ENCODE assay signal across 9 mouse cellular contexts in genomic region chr1:35926191-35927048, GRCm38 (mm10).
A peak's percentile ranks its signal among the peaks of the same experiment; 100 is the strongest.
DNase-seq lines count a peak whose midpoint lies in the region; ATAC-seq lines count a peak whose summit lies in the region.
"Had no signal": no experiment of that assay in that cellular context is flagged by ENCODE, and none has a peak within 500 bp of the region (broad histone marks: within the 10 kb centered on the region; RNA-seq: fewer than 3 reads in every experiment).

No protein-coding gene starts in this region.

- no peak overlapping the region for H3K4me2 ChIP-seq in lung, embryonic 16.5 days (ENCODE audit: low read depth, low read length)
- H3K4me2 ChIP-seq in intestine, embryonic 15.5 days (replicated peaks) = no peak overlapping the region
- no peak overlapping the region for H3K4me2 ChIP-seq in hindbrain, embryonic 16.5 days (ENCODE audit: low read length)

- 23% methylated on average over 5 of the region's 5 CpGs for WGBS in lung, embryonic 16.5 days
- 32% methylated on average over 5 of the region's 5 CpGs for WGBS in intestine, embryonic 15.5 days
- 71% methylated on average over 5 of the region's 5 CpGs for WGBS in hindbrain, embryonic 16.5 days

- H3K27ac ChIP-seq in lung, embryonic 16.5 days (ENCODE audit: low read length) = peak overlapping the region; percentile 64
- 0 out of 2 replicates have a peak overlapping the region, but pooled peaks have one; percentile 25 for H3K27ac ChIP-seq in intestine, embryonic 15.5 days
- no peak overlapping the region for H3K27ac ChIP-seq in hindbrain, embryonic 16.5 days (ENCODE audit: low read depth, low read length)

- H3K9me3 ChIP-seq in lung, embryonic 16.5 days (ENCODE audit: control insufficient read depth, low read length) = no peaks in the 10 kb centered on the region
- no peaks in the 10 kb centered on the region for H3K9me3 ChIP-seq in intestine, embryonic 15.5 days
- no peaks in the 10 kb centered on the region for H3K9me3 ChIP-seq in hindbrain, embryonic 16.5 days (ENCODE audit: control insufficient read depth, low read length)

- peak; percentile 48 for DNase-seq in adrenal gland, postnatal 14 days
- no peak for DNase-seq in adrenal gland, postnatal 4 days (ENCODE audit: low spot score in 2 of 2)
- DNase-seq in lung, adult 18-20 months = no peak
- peak; percentile 49 for DNase-seq in skeletal muscle tissue, adult 2 months (ENCODE audit: low read depth, low spot score)
- no peak for DNase-seq in right cerebral cortex, postnatal 10 days (ENCODE audit: low spot score in 2 of 2)
- DNase-seq: cerebellum, postnatal 25 days had no signal

- H3K4me3 ChIP-seq in lung, embryonic 16.5 days (ENCODE audit: low read length) = no peak overlapping the region
- no peak overlapping the region for H3K4me3 ChIP-seq in intestine, embryonic 15.5 days (replicated peaks)
- no peak overlapping the region for H3K4me3 ChIP-seq in hindbrain, embryonic 16.5 days (ENCODE audit: low read length)

- no peaks in the 10 kb centered on the region for H3K27me3 ChIP-seq in lung, embryonic 16.5 days (ENCODE audit: control insufficient read depth, insufficient read depth, low read depth, low read length)
- H3K27me3 ChIP-seq in intestine, embryonic 15.5 days (replicated peaks) = no peaks in the 10 kb centered on the region
- no peaks in the 10 kb centered on the region for H3K27me3 ChIP-seq in hindbrain, embryonic 16.5 days (replicated peaks; ENCODE audit: control insufficient read depth, insufficient read depth, low read length)

- peaks cover 12% of the 10 kb centered on the region for H3K4me1 ChIP-seq in lung, embryonic 16.5 days (replicated peaks; ENCODE audit: control insufficient read depth, insufficient read depth, low read length)
- H3K4me1 ChIP-seq in intestine, embryonic 15.5 days (replicated peaks) = peaks cover 24% of the 10 kb centered on the region
- no peaks in the 10 kb centered on the region for H3K4me1 ChIP-seq in hindbrain, embryonic 16.5 days (ENCODE audit: control insufficient read depth, insufficient read depth, low read depth, low read length)

- no peaks in the 10 kb centered on the region for H3K36me3 ChIP-seq in lung, embryonic 16.5 days (ENCODE audit: control insufficient read depth, insufficient read depth, low read length)
- no peaks in the 10 kb centered on the region for H3K36me3 ChIP-seq in intestine, embryonic 15.5 days
- H3K36me3 ChIP-seq in hindbrain, embryonic 16.5 days (ENCODE audit: control insufficient read depth, insufficient read depth, low read length) = no peaks in the 10 kb centered on the region

- no peak overlapping the region for H3K9ac ChIP-seq in lung, embryonic 16.5 days (ENCODE audit: low read length)
- no peak overlapping the region for H3K9ac ChIP-seq in intestine, embryonic 15.5 days
- no peak overlapping the region for H3K9ac ChIP-seq in hindbrain, embryonic 16.5 days (ENCODE audit: low read depth, low read length)

- ATAC-seq in lung, embryonic 16.5 days (ENCODE audit: low read depth) = peak; percentile 78
- peak; percentile 50 for ATAC-seq in intestine, embryonic 15.5 days
- ATAC-seq in hindbrain, embryonic 16.5 days = no peak

Comparison
In these comparisons a context has a peak if more than half of its experiments do, and no peak if none do; other contexts are left out.
1. DNase-seq: peak in adrenal gland, postnatal 14 days (single experiment) and skeletal muscle tissue, adult 2 months (single experiment); none in adrenal gland, postnatal 4 days (0 of 2), lung, adult 18-20 months (0 of 2) and right cerebral cortex, postnatal 10 days (0 of 2).